Mouse (Mus musculus) embryonic facial prominence, embryonic 12.5 days (tissue): ENCODE results near the gene 4632433K11Rik. TPM values are rescaled to one million over a fixed set of nuclear protein-coding genes. Genes with fewer than 3 reads are reported as not detected.
A peak's percentile ranks its signal among the peaks of the same experiment; 100 is the strongest.
"Not testable (repeated sequence)": the region's sequence is repeated elsewhere in the genome, so short reads cannot be mapped to it uniquely, and the experiment has no call there.

ENCODE experiments used
- ATAC-seq: fragments of 200-750 bp; cut with Nextera tagmentation; 2 replicates; pipeline ENCODE4 v1.8.0; 2017; ENCODE audit not compliant: insufficient number of reproducible peaks, insufficient read depth, low FRiP score, low TSS enrichment
- H3K27ac ChIP-seq: fragments of 300-500 bp; sonication (generic); 2 replicates; pipeline ENCODE4 v1.5.1; 2016; ENCODE audit warnings: mild to moderate bottlenecking
- H3K27me3 ChIP-seq: fragments of 300-500 bp; sonication (generic); 2 replicates; pipeline ENCODE4 v1.6.1; 2016; ENCODE audit warnings: mild to moderate bottlenecking, moderate library complexity
- H3K36me3 ChIP-seq: fragments of 300-500 bp; sonication (generic); 2 replicates; pipeline ENCODE4 v1.6.1; 2016; ENCODE audit warnings: mild to moderate bottlenecking
- H3K4me1 ChIP-seq: fragments of 300-500 bp; sonication (generic); 2 replicates; pipeline ENCODE4 v1.6.1; 2016
- H3K4me2 ChIP-seq: fragments of 300-500 bp; sonication (generic); replicated peaks from 2 replicates; pipeline ENCODE4 v1.6.1; 2016; ENCODE audit warnings: mild to moderate bottlenecking, moderate library complexity
- H3K4me3 ChIP-seq: fragments of 300-500 bp; sonication (generic); 2 replicates; pipeline ENCODE4 v1.5.1; 2016; ENCODE audit warnings: mild to moderate bottlenecking
- H3K9ac ChIP-seq: fragments of 300-500 bp; sonication (generic); 2 replicates; pipeline ENCODE4 v1.6.1; 2016; ENCODE audit warnings: mild to moderate bottlenecking, moderate library complexity
- H3K9me3 ChIP-seq: fragments of 300-500 bp; sonication (generic); 2 replicates; pipeline ENCODE4 v1.6.1; 2016; ENCODE audit warnings: mild to moderate bottlenecking, moderate library complexity
- WGBS: fragments of 180-500 bp; shearing (Covaris S2); methylation state at CpG from one replicate; pipeline ENCODE4 v1.1.7; 2016; 5-methylcytosine and 5-hydroxymethylcytosine counted together
- polyA plus RNA-seq: library from polyadenylated mRNA; unstranded; fragments of >200 nt; fragmentation: Nextera tagmentation; extraction: Ambion mirVana; gene quantifications from 2 replicates; pipeline ENCODE4 v1.2.1, GENCODE M21; 2016

The 4632433K11Rik gene
- polyA plus RNA-seq, 1 experiment from 2014 or later = not detected

- Histone ChIP-seq H3K9me3 (no peaks in the 10 kb centered on the region), H3K4me3 (no peak overlapping the region), H3K9ac (no peak overlapping the region), H3K27ac (no peak overlapping the region), H3K4me1 (peaks cover 25% of the 10 kb centered on the region), H3K27me3 (peaks cover 36% of the 10 kb centered on the region), H3K36me3 (no peaks in the 10 kb centered on the region), H3K4me2 (no peak overlapping the region)
- ATAC-seq = no peak
- 94% methylated on average over 12 of the region's 12 CpGs for WGBS
These were observed 25.5 kb downstream of the 4632433K11Rik start for GRCm38 (mm10) chr7:5059421-5059820.

DNA sequence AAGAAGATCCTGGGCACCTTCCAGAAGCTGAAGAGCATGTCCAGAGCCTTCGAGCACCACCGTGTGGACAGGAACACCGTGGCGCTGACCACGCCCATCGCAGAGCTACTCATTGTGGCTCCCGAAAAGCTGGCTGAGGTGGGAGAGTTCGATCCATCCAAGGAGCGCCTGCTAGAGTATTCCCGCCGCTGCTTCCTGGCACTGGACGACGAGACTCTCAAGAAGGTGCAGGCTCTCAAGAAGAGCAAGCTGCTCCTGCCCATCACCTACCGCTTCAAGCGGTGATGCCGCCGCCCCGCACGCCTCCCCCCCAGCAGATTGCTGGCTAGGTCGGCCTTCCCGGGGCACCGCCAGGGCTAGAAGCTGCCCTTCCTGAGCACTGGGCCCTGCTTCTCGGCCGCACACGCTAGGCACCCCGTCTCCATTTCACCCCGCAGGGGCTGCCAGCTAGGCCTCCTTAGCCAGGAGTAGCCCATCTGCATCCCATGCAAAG lies 26.4 kb downstream of the 4632433K11Rik start:
- peak; percentile 2; the same call in 1 of the 2 replicates for ATAC-seq

DNA sequence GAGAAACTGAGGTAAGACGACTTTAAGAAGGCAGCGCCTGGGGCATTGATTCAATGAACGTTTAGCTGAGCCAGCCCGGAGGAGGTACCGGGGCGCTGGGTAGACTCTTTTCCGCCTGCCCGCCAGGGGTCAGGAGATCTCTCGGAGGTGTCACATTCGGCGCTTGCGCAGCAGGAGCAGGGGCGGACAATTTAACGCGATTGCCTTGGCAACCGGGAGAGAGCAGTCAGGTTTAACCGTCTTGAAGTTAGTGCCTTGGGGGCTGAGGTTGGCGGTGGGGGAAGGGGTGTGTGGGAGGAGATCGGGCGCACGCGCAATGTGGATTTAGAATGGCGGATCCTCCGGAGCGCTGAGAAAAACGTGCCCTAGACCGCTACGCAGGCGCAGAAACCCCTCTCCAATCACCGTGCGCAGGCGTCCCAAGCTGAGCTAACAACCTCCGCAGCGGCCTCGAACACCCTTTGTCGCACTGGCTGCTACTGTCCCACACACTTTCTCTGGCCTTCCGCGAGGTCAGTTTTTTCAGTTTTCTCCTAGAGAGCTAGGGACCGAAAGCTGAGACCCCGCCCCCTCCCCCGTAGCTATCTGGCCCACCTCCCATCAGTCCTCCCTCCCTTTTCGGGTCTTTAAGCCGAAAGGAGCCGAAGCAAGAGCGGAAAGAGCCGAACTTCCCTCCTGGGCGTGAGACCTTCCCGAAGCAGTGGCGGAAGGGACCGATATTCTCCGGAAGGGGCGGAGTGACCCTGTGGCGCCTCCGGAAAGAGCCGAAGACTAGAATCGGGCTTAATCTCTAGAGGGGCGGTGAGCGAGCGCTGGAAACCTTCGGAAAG lies 27.2 kb downstream of the 4632433K11Rik start:
- peak overlapping the region; percentile 83 for H3K9ac ChIP-seq
- peak overlapping the region; percentile 99 for H3K27ac ChIP-seq
- peak overlapping the region; percentile 77 for H3K4me2 ChIP-seq
- ATAC-seq = peak; percentile 87
- H3K27me3 ChIP-seq = peaks cover 18% of the 10 kb centered on the region
- H3K9me3 ChIP-seq = no peaks in the 10 kb centered on the region
- H3K4me3 ChIP-seq = peak overlapping the region; percentile 77
- WGBS = under 1% methylated on average over 60 of the region's 60 CpGs
- peaks cover 35% of the 10 kb centered on the region for H3K4me1 ChIP-seq
- peaks cover 2% of the 10 kb centered on the region; the same call in 1 of the 2 replicates for H3K36me3 ChIP-seq

More for the DNA sequence above, 26.4 kb downstream of the 4632433K11Rik start:
- peak overlapping the region; percentile 83 for H3K9ac ChIP-seq
- peak overlapping the region; percentile 99 for H3K27ac ChIP-seq
- WGBS = 2% methylated on average over 27 of the region's 27 CpGs
- H3K4me3 ChIP-seq = peak overlapping the region; percentile 77
- peaks cover 27% of the 10 kb centered on the region for H3K27me3 ChIP-seq
- no peaks in the 10 kb centered on the region for H3K36me3 ChIP-seq
- peak overlapping the region; percentile 77 for H3K4me2 ChIP-seq
- peaks cover 27% of the 10 kb centered on the region for H3K4me1 ChIP-seq
- H3K9me3 ChIP-seq = no peaks in the 10 kb centered on the region

GRCm38 (mm10) chr7:5061774-5062359 lies 27.9 kb downstream of the 4632433K11Rik start, which contains the start of gene U2af2:
Gene U2af2, plus strand, starts transcription at chr7:5062143.
- WGBS = under 1% methylated on average over 63 of the region's 65 CpGs

DNA sequence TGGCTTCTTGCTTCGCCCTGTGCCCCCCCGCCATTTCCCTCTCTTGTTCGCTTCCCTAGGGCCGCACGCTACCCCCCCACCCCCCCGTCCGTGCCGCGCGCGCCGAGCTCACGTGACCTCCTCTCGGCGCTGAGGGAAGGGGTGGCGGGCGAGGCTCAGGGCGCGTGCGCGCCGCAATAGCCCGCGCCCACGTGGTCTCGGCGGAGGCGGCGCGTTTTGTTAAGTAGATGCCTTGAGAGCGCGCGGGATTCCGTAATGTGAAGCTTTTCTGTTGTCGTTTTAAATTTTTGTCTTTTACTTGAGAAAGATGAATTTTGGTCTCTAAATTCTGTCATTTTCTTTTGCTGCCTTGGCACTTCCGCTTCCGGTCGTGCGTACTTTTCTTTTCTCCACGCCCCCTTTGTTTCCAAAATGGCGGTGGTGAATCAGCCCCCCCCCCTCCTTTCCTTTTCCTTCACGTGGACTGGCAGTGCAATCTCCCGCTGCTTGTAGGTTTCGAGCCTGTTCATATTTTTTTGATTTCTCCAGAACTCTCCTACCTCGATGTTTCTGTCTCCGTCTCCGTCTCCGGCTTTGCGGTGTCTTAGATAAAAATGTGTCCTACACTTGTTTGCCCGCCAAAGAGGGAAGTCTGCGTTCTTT lies 28.6 kb downstream of the 4632433K11Rik start:
- peaks cover 6% of the 10 kb centered on the region for H3K27me3 ChIP-seq
- H3K4me1 ChIP-seq = peaks cover 35% of the 10 kb centered on the region
- under 1% methylated on average over 48 of the region's 51 CpGs for WGBS
- peak overlapping the region; percentile 77 for H3K4me2 ChIP-seq
- H3K36me3 ChIP-seq = peaks cover 13% of the 10 kb centered on the region
- H3K4me3 ChIP-seq = peak overlapping the region; percentile 77
- H3K9me3 ChIP-seq = no peaks in the 10 kb centered on the region
- peak overlapping the region; percentile 99 for H3K27ac ChIP-seq
- peak; percentile 2; the same call in 1 of the 2 replicates for ATAC-seq
- H3K9ac ChIP-seq = peak overlapping the region; percentile 83

More at GRCm38 (mm10) chr7:5061774-5062359, 27.9 kb downstream of the 4632433K11Rik start, which contains the start of gene U2af2:
- Histone ChIP-seq H3K36me3 (peaks cover 7% of the 10 kb centered on the region), H3K9ac (peak within 1 kb of the TSS; percentile 83), H3K27me3 (peaks cover 12% of the 10 kb centered on the region), H3K4me2 (peak within 1 kb of the TSS; percentile 77), H3K9me3 (no peaks in the 10 kb centered on the region), H3K4me1 (peaks cover 35% of the 10 kb centered on the region), H3K27ac (peak within 1 kb of the TSS; percentile 99), H3K4me3 (peak within 1 kb of the TSS; percentile 77)
- ATAC-seq = peak; percentile 76

GRCm38 (mm10) chr7:5064886-5065285 lies 31.0 kb downstream of the 4632433K11Rik start:
- no peak overlapping the region for H3K4me3 ChIP-seq
- H3K9ac ChIP-seq = no peak overlapping the region
- H3K9me3 ChIP-seq = no peaks in the 10 kb centered on the region
- WGBS = 90% methylated on average over 6 of the region's 6 CpGs
- H3K27me3 ChIP-seq = no peaks in the 10 kb centered on the region
- H3K4me2 ChIP-seq = no peak overlapping the region
- H3K36me3 ChIP-seq = peaks cover 37% of the 10 kb centered on the region
- no peak overlapping the region for H3K27ac ChIP-seq
- no peak for ATAC-seq
- H3K4me1 ChIP-seq = peaks cover 30% of the 10 kb centered on the region

- H3K27me3 ChIP-seq = no peaks in the 10 kb centered on the region
- H3K27ac ChIP-seq = no peak overlapping the region
- no peak overlapping the region for H3K4me3 ChIP-seq
- 83% methylated on average over 1 of the region's 1 CpGs for WGBS
- no peak for ATAC-seq
- peaks cover 95% of the 10 kb centered on the region for H3K36me3 ChIP-seq
- no peak overlapping the region for H3K4me2 ChIP-seq
- H3K9ac ChIP-seq = no peak overlapping the region
- H3K4me1 ChIP-seq = no peaks in the 10 kb centered on the region
- H3K9me3 ChIP-seq = no peaks in the 10 kb centered on the region
These were observed 39.7 kb downstream of the 4632433K11Rik start for GRCm38 (mm10) chr7:5073586-5073985.

- no peak for ATAC-seq
These were observed 41.1 kb downstream of the 4632433K11Rik start for GRCm38 (mm10) chr7:5074984-5075383.

GRCm38 (mm10) chr7:5076931-5077330 lies 43.0 kb downstream of the 4632433K11Rik start:
- Histone ChIP-seq H3K4me2 (no peak overlapping the region), H3K9me3 (no peaks in the 10 kb centered on the region), H3K27ac (no peak overlapping the region), H3K4me1 (peaks cover 7% of the 10 kb centered on the region), H3K27me3 (no peaks in the 10 kb centered on the region), H3K4me3 (no peak overlapping the region), H3K36me3 (peaks cover 68% of the 10 kb centered on the region), H3K9ac (no peak overlapping the region)
- no peak for ATAC-seq
- 86% methylated on average over 2 of the region's 2 CpGs for WGBS

More at GRCm38 (mm10) chr7:5074984-5075383, 41.1 kb downstream of the 4632433K11Rik start:
- Histone ChIP-seq H3K27me3 (no peaks in the 10 kb centered on the region), H3K9ac (no peak overlapping the region), H3K4me3 (no peak overlapping the region), H3K9me3 (no peaks in the 10 kb centered on the region), H3K27ac (no peak overlapping the region), H3K36me3 (peaks cover 87% of the 10 kb centered on the region), H3K4me1 (no peaks in the 10 kb centered on the region), H3K4me2 (no peak overlapping the region)
- WGBS = 91% methylated on average over 5 of the region's 5 CpGs

DNA sequence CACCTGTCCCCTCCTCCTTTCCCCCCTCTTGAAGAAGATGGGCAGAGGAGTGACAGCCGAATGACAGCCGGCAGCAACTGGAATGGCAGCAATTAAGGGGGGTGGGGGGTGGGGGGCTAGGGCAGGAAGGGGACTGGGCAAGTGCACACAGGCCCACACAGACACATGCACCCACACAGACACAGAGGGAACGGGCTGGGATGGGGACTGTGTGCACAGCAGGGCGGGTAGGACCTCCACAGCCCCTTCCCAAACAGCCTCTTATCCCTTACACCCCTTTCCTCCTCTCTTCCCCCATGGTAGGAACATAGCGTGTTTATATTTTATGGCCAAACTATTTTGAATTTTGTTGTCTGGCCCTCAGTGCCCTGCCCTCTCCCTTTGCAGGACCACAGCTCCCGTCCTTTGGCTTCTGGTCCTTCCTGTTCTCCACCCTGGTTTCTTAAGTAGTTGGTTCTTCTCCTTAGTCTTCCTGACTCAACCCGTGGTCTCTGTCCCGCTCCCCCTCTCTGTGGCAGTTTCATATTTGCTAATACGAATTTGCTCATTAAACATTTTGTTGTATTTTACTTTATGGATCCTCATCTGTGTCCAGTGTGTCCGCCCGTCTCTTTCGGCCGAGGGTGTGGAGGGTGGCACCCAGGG lies 45.6 kb downstream of the 4632433K11Rik start:
- H3K4me1 ChIP-seq, H3K9me3 ChIP-seq, H3K27me3 ChIP-seq: not testable (repeated sequence)
- WGBS = 45% methylated on average over 11 of the region's 13 CpGs
- peak overlapping the region; percentile 94 for H3K27ac ChIP-seq
- peak overlapping the region; percentile 98 for H3K4me3 ChIP-seq
- H3K9ac ChIP-seq = peak overlapping the region; percentile 99
- H3K36me3 ChIP-seq = peaks cover 50% of the 10 kb centered on the region
- peak; percentile 37; the same call in 1 of the 2 replicates for ATAC-seq
- H3K4me2 ChIP-seq = peak overlapping the region; percentile 82
